Mouse (Mus musculus): ENCODE measurements around the gene Rap1b. TPM values are rescaled to one million over a fixed set of nuclear protein-coding genes. Genes with fewer than 3 reads are reported as not detected.
A peak's percentile ranks its signal among the peaks of the same experiment; 100 is the strongest.

Rap1b gene
- polyA plus RNA-seq, 1 experiment from 2014 or later = 469 TPM

GRCm38 (mm10) chr10:117867301-117867700, 21.5 kb upstream of the Rap1b start:
- no peak overlapping the region for H3K4me3 ChIP-seq (ENCODE audit: inconsistent target)
- H3K79me2 ChIP-seq (ENCODE audit: inconsistent target) = no peaks in the 10 kb centered on the region
- H3K36me3 ChIP-seq (ENCODE audit: inconsistent target) = no peaks in the 10 kb centered on the region
- no peak overlapping the region for H3K27ac ChIP-seq
- 94% methylated on average over 3 of the region's 3 CpGs for WGBS (ENCODE audit: missing documents)

GRCm38 (mm10) chr10:117866641-117867040, 20.8 kb upstream of the Rap1b start:
- H3K36me3 ChIP-seq (ENCODE audit: inconsistent target) = no peaks in the 10 kb centered on the region
- H3K27ac ChIP-seq = no peak overlapping the region
- 82% methylated on average over 8 of the region's 8 CpGs for WGBS (ENCODE audit: missing documents)
- no peak overlapping the region for H3K4me3 ChIP-seq (ENCODE audit: inconsistent target)
- H3K79me2 ChIP-seq (ENCODE audit: inconsistent target) = no peaks in the 10 kb centered on the region

- Histone ChIP-seq H3K4me3 (ENCODE audit: inconsistent target) (no peak overlapping the region), H3K79me2 (ENCODE audit: inconsistent target) (no peaks in the 10 kb centered on the region), H3K27ac (no peak overlapping the region), H3K36me3 (ENCODE audit: inconsistent target) (no peaks in the 10 kb centered on the region)
- 50% methylated on average over 5 of the region's 6 CpGs for WGBS (ENCODE audit: missing documents)
These were observed 18.9 kb upstream of the Rap1b start for GRCm38 (mm10) chr10:117864695-117865094.

DNA sequence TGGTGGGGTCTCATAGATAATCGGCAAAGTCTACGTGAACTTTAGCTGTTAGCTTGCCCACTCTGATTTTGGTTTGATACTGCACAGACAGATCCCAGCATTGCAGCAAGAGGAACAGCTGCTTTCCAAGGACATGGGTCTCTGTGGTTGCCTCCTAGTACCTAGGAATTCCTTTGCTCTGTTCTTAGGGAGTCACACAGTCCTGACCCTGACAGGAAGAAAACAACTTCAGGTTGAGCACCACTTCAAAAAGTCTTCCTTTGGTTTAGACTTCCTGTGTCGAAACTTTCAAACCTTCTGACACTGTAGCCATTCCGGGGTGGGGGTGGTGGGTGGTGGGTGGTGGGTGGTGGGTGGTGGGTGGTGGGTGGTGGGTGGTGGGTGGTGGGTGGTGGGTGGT, 18.4 kb upstream of the Rap1b start:
- no peak overlapping the region for H3K27ac ChIP-seq
- 94% methylated on average over 2 of the region's 4 CpGs for WGBS (ENCODE audit: missing documents)
- no peaks in the 10 kb centered on the region for H3K79me2 ChIP-seq (ENCODE audit: inconsistent target)
- no peaks in the 10 kb centered on the region for H3K36me3 ChIP-seq (ENCODE audit: inconsistent target)
- H3K4me3 ChIP-seq (ENCODE audit: inconsistent target) = no peak overlapping the region

GRCm38 (mm10) chr10:117862014-117862580, 16.3 kb upstream of the Rap1b start:
- H3K27ac ChIP-seq = no peak overlapping the region
- no peaks in the 10 kb centered on the region for H3K79me2 ChIP-seq (ENCODE audit: inconsistent target)
- H3K4me3 ChIP-seq (ENCODE audit: inconsistent target) = no peak overlapping the region
- WGBS (ENCODE audit: missing documents) = 95% methylated on average over 10 of the region's 11 CpGs
- H3K36me3 ChIP-seq (ENCODE audit: inconsistent target) = no peaks in the 10 kb centered on the region

GRCm38 (mm10) chr10:117860958-117861357, 15.1 kb upstream of the Rap1b start:
- H3K36me3 ChIP-seq (ENCODE audit: inconsistent target) = no peaks in the 10 kb centered on the region
- 6% methylated on average over 16 of the region's 16 CpGs for WGBS (ENCODE audit: missing documents)
- H3K27ac ChIP-seq = peak overlapping the region; percentile 79
- no peaks in the 10 kb centered on the region for H3K79me2 ChIP-seq (ENCODE audit: inconsistent target)
- no peak overlapping the region for H3K4me3 ChIP-seq (ENCODE audit: inconsistent target)

DNA sequence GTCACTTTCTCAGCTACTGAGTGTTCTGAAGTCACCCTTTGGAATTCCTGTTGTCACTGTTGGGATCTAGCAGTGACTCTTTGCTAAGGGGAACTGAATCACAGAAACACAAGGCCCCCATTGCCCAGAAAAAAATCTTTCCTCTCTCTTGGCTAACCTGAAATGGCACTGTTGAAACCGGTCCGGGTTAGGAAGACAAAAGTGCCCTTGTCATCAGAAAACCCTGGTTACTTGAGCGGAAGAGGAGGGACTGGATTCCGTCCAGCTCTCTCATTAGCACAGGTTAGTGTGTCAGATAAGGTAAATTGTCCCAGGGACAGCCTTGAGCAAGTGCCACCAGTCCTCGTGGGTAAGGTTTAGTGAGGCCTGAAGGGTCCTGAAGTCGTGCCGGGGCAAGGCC, 14.5 kb upstream of the Rap1b start:
- Histone ChIP-seq H3K27ac (peak overlapping the region; percentile 79), H3K4me3 (ENCODE audit: inconsistent target) (no peak overlapping the region), H3K79me2 (ENCODE audit: inconsistent target) (no peaks in the 10 kb centered on the region), H3K36me3 (ENCODE audit: inconsistent target) (no peaks in the 10 kb centered on the region)
- 45% methylated on average over 7 of the region's 7 CpGs for WGBS (ENCODE audit: missing documents)

DNA sequence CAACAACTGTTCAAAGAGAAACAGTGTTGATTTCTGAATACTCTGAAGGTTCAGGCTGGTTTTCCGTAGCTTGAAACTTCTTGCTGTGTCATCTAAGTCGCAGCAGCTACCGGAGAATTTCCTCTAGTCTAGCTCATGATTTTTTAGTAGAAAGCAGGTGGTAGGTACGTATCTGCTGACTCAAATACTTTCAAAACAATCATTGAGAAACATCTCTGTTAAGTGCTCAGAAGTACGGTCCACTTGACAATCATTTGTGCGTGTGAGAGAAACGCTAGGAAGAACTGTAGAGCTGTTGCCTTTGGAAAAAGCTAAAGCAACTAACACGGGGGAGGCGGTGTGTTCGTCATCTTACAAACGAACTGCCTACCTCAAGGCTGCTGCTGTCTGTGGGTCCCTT, 14.0 kb upstream of the Rap1b start:
- Histone ChIP-seq H3K27ac (peak overlapping the region; percentile 79), H3K36me3 (ENCODE audit: inconsistent target) (no peaks in the 10 kb centered on the region), H3K79me2 (ENCODE audit: inconsistent target) (no peaks in the 10 kb centered on the region), H3K4me3 (ENCODE audit: inconsistent target) (no peak overlapping the region)
- WGBS (ENCODE audit: missing documents) = 48% methylated on average over 11 of the region's 11 CpGs

GRCm38 (mm10) chr10:117858241-117858640, 12.4 kb upstream of the Rap1b start:
- no peaks in the 10 kb centered on the region for H3K36me3 ChIP-seq (ENCODE audit: inconsistent target)
- H3K27ac ChIP-seq = no peak overlapping the region
- WGBS (ENCODE audit: missing documents) = 100% methylated on average over 5 of the region's 5 CpGs
- no peak overlapping the region for H3K4me3 ChIP-seq (ENCODE audit: inconsistent target)
- H3K79me2 ChIP-seq (ENCODE audit: inconsistent target) = no peaks in the 10 kb centered on the region

- Histone ChIP-seq H3K27ac (peak overlapping the region; percentile 77), H3K79me2 (ENCODE audit: inconsistent target) (no peaks in the 10 kb centered on the region), H3K4me3 (ENCODE audit: inconsistent target) (no peak overlapping the region), H3K36me3 (ENCODE audit: inconsistent target) (no peaks in the 10 kb centered on the region)
- WGBS (ENCODE audit: missing documents) = 24% methylated on average over 8 of the region's 8 CpGs
These were observed 10.3 kb upstream of the Rap1b start for GRCm38 (mm10) chr10:117856001-117856720.

DNA sequence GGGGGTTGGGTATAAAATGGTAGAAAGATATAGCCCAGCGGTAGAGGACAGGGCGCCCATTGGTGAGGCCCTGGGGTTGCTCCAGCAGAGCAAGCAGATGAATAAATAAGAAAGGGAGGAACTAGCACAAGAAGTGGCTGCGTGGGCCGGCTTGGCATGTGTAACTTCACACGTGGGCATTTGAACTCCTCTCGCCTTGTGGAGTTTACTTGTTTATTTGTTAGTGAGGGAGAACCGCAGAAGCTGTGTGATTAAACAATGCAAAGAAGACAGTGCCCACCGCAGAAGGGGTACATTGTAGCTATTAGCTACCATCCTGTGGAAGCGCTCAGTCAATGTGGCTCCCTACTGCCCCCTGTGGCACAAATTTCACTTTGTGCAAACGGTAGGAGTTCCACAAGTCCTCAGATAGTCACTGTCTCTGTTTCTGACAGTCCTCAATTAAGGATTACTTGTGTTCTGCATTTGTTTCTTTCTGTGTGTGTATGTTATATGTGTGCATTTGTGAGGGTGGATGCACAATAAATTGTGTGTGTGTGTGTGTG, 6.9 kb upstream of the Rap1b start:
- Histone ChIP-seq H3K27ac (no peak overlapping the region), H3K4me3 (ENCODE audit: inconsistent target) (no peak overlapping the region), H3K36me3 (ENCODE audit: inconsistent target) (no peaks in the 10 kb centered on the region), H3K79me2 (ENCODE audit: inconsistent target) (no peaks in the 10 kb centered on the region)
- 95% methylated on average over 10 of the region's 10 CpGs for WGBS (ENCODE audit: missing documents)

DNA sequence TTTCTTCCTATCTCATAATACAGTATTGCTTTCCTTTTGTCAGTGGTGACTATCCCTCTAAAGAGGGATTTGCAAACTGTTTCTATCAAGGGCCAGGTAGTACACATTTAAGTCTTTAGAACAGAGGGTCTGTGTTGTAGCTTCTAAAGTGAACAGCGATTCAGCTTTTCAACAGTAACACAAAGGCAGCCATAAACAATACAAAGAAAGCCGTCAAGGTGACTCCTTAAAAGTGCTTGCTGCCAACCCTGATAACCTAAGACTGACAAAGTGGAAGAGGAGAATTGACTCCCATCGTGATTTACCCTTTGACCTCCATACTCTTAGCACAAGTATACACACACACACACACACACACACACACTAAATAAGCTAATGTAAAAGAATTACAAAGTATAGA, 3.1 kb upstream of the Rap1b start:
- no peaks in the 10 kb centered on the region for H3K36me3 ChIP-seq (ENCODE audit: inconsistent target)
- no peak overlapping the region for H3K4me3 ChIP-seq (ENCODE audit: inconsistent target)
- H3K27ac ChIP-seq = no peak overlapping the region
- 96% methylated on average over 3 of the region's 3 CpGs for WGBS (ENCODE audit: missing documents)
- H3K79me2 ChIP-seq (ENCODE audit: inconsistent target) = peaks cover 9% of the 10 kb centered on the region

DNA sequence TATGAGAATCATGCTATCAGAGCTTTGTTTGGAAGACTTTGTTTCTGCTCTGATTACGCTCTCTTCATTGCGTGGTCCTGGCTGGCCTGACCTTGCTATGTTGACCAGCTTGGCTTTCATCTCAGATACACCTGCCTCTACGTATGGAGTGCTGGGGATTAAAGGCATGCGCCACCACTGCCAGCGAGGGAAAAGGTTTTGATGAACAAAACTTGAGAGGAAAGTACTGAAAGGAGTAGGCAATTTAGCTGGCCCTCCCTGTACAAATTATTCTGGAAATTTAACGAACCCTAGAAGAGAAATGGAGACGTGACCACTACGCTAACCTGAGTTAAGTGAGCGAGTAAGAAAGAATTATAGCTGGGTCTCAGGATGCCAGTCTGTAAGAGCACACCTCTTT, 961 bp upstream of the Rap1b start:
- Histone ChIP-seq H3K36me3 (ENCODE audit: inconsistent target) (no peaks in the 10 kb centered on the region), H3K27ac (peak overlapping the region; percentile 67), H3K79me2 (ENCODE audit: inconsistent target) (peaks cover 31% of the 10 kb centered on the region), H3K4me3 (ENCODE audit: inconsistent target) (no peak overlapping the region)
- 96% methylated on average over 9 of the region's 9 CpGs for WGBS (ENCODE audit: missing documents)

DNA sequence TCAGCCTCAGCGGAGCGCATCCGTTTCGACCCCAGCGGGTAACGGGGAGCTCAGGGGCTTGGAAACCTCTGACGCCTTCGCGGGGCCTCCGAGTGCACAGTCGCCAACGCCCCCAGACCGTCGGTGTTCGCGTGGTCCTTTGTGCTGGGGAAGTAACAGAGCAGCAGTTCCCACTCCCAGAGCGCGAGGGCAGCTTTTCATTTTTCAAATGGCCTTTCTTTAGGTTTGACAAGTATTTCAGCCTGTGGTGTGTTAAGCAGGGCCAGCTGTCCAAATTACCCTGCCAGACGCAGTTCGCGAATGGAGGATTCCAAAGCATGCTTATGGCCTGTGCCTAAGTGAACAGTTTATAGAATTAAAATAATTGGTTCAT, 411 bp upstream of the Rap1b start:
- under 1% methylated on average over 21 of the region's 21 CpGs for WGBS (ENCODE audit: missing documents)
- peaks cover 37% of the 10 kb centered on the region for H3K79me2 ChIP-seq (ENCODE audit: inconsistent target)
- H3K27ac ChIP-seq = peak overlapping the region; percentile 67
- H3K36me3 ChIP-seq (ENCODE audit: inconsistent target) = no peaks in the 10 kb centered on the region
- peak overlapping the region; percentile 20 for H3K4me3 ChIP-seq (ENCODE audit: inconsistent target)

DNA sequence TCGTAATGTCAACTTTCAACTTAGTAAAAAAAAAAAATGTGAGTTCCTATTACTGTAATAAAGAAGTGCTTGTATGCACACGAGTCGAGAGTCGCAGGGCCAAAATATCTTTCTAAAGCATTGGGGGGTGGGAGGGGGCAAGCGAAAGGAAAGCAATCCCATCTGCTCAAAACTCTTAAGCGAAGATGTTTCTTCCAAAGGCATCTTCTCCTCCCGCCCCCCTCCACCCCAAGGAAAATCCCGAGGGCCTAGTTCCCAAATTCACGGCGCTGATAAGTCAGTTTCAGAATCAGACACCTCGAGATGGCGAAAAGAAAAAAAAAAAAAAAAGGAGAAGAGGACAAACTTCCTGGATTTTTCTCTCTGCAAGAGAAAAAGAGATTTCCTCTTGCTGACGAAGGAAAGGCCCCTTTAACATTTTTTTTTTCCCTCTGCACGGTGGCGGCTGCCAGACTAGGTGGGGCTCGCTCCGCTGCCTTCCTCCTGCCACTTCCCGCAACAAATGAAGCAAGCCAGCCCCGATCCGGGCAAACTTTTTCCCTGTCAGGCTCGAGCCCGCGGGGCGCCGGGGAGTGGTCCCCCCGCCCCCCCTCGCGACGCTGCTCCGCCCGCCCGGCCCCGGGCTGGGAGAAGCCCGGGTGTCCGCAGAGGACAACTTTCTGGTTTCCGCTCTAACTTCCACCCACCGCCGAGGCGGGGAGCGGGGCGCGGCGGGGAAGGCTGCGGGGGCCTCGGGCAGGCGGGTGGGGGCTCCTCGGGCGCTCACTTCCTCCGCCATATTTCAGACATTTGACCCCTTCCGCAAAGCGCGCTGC, 846 bp downstream of the Rap1b start:
- Histone ChIP-seq H3K4me3 (ENCODE audit: inconsistent target) (peak overlapping the region; percentile 59), H3K27ac (peak overlapping the region; percentile 80), H3K79me2 (ENCODE audit: inconsistent target) (peaks cover 49% of the 10 kb centered on the region), H3K36me3 (ENCODE audit: inconsistent target) (no peaks in the 10 kb centered on the region)
- 2% methylated on average over 36 of the region's 52 CpGs for WGBS (ENCODE audit: missing documents)

Data from macrophage (primary cell).